Mouse (Mus musculus): ENCODE measurements around the gene Pgs1. TPM values are rescaled to one million over a fixed set of nuclear protein-coding genes. Genes with fewer than 3 reads are reported as not detected.

The Pgs1 gene
- total RNA-seq, 2 experiments from 2014 or later: 82.8 to 86.3 TPM

DNA sequence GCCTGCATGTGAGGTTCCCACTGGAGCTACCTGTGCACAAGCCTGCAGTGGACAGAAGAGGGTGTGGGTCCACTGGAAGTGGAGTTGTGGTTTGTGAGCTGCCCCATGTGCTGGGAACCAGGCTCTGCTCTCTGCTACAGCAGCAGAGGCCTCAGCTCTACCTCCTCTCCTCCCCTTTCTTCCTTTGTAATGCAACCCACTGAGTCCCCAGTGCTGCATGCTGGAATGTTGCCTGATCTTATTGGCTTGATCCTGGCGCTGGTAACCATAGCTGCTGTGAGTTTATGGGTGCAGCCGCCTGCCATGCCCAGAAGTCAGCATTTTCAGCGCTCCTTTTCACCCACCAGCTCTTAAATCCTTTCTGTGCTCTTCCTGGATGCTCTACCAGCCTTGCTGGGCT lies 10.0 kb downstream of the Pgs1 start:
- DNase-seq (ENCODE audit: low spot score in 2 of 2): no peak

DNA sequence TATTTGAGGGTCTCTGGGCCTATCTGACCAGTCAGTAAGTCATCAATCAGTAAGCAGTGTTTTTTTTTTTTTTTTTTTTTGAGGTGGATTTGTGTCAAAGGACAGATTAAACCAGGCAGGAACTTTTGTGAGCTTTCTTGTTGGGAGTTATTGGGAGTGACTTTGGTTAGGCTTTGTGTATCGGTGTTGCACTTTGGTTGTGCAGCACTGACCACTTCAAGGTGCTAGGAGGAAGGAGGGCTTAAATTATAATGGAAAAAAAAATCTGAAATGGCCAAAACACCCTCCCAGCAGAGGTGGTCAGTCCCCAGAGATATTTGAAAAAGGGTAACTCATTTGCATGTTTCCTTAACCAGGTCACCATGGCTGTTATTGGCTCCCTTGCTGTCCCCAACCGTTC lies 11.0 kb downstream of the Pgs1 start:
- intact Hi-C loops (cut with DNase I): no loop called here
- DNase-seq (ENCODE audit: low spot score in 2 of 2): no peak

More for the DNA sequence above, 10.0 kb downstream of the Pgs1 start:
- intact Hi-C loops (cut with DNase I): no loop called here

DNA sequence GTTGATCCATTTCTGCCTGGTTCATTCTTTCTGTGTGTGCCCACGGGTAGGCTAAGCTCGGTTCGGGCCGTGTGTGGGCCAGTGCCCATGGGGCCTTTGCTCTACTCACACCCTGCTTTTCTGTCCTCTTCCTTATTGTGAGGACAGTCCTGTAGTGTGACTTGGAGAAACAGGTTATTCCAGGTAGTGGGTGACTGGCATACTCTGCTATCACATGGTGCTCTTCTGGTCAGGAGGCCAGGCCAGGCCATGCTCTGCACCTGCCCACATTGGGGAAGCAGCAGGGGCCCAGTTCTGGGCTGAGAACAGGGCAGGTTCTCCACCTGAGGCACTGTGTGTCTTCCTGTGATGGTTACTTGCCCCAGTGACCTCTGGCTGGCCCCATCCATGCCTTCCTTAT lies 12.3 kb downstream of the Pgs1 start:
- no peak for DNase-seq (ENCODE audit: low spot score in 2 of 2)
- intact Hi-C loops (cut with DNase I): no loop called here

DNA sequence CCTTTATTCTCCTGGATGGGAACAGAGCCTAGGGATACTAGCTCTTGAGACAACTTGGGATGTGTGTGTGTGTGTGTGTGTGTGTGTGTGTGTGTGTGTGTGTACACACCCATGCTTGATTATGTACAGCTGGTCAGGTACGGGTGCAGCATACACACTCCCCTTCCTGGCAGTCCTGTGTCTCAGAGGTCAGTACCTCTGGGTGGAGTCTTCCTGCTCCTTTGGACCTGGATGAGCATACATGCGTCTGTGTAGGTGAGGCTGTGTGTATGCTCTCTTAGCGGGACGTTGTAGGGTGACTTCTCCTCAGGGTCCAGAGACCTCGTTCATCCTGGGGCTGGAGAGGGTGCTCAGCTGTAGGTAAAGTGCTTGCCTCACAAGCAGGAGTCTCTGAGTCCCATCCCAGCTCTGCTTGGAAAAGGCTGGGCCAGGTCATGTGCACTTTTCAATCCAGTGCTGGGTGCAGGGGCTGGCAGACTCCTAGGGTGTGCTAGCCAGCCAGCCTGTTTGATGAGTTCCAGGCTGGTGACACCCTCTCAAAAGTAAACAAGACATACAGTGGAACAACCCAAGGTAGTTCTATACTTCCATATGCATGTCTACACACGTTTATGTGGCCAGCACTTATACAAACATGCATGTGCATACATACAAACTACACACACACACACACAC lies 13.3 kb downstream of the Pgs1 start:
- intact Hi-C loops (cut with DNase I): no loop called here
- no peak for DNase-seq (ENCODE audit: low spot score in 2 of 2)

DNA sequence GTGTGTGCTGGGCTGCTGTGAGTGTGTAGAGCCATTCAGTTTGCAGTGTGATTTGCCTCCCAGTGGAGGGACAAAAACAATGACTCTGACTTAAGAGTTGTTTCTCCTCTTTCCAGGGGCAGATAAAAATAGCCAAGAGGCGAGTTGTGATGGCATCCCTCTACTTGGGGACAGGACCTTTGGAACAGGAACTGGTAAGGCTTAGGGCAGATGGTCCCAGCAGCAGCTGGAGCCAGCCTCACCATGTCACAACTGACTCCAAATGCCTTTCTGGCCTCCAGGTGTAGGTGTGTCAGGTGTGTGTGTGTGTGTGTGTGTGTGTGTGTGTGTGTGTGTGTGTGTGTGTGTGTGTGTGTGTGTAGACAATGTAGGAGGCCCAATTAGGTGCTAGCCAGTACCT lies 14.0 kb downstream of the Pgs1 start:
- intact Hi-C loops (cut with DNase I): no loop called here
- no peak for DNase-seq (ENCODE audit: low spot score in 2 of 2)

DNA sequence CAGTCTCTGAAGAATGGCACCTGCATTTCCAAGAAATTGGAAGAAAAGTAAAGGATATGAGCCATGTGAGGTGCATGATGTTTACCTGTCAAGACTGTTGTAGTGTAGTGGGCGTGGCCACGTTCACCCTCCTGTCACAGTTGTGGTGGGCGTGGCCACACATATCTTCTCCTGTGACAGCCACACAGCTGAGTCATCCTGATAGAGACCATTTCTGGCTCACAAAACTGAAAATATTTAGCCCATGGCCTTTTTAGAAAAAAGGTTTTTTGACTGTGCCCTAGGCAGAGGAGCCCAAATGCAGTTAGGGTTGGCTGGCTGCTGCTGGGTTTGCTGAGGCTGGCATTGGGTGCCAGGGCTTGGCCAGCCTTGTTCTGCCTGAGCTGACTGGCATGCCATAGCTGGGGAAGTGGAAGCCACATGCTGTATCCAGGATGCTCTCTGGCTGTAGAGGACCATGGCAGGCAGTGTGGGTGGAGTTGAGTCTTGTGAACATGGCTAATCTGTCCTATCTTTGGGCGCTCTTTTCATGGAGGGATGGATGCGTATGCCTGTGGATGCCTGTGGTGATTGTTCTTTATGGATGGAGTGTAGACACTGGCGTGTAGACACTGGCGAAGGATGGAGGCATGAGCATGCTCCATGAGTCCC lies 14.6 kb downstream of the Pgs1 start:
- intact Hi-C loops (cut with DNase I): no loop called here
- no peak for DNase-seq (ENCODE audit: low spot score in 2 of 2)

DNA sequence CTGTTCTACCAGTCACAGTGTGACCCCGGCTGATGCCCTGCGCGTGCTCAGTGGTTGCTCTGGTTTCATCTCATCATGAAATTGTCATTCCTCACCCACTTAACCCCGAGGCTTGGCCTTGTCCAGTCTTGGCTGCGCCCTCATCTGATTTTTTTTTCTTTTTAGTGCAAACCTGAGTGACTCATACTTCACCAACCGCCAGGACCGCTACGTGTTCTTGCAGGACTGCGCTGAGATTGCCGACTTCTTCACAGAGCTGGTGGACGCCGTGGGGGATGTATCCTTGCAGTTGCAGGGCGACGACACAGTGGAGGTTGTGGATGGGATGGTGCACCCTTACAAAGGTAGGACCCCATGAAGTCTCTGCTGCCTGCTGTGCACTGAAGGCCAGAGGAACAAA lies 17.1 kb downstream of the Pgs1 start:
- intact Hi-C loops (cut with DNase I): no loop called here
- DNase-seq (ENCODE audit: low spot score in 2 of 2): no peak

DNA sequence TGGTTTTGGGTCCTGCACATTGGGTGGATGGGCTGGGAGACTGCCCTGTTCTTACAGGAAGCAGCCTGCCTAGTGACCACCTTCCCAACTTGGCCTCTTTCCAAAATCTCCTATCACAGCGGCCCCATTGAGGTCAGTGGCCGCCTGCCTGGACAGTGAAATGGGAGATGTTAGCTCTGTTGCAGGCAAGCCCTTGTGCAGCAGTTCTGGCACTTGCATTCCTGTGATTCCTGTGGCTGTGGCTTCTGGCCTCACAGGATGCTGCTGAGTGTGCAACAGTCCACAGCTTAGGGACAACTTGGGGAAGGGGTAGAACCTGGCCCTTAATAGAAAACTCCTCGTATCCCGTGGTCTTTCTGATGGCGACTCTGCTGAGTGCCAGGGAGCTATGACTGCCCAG lies 17.6 kb downstream of the Pgs1 start:
- intact Hi-C loops (cut with DNase I): no loop called here
- DNase-seq (ENCODE audit: low spot score in 2 of 2): no peak

DNA sequence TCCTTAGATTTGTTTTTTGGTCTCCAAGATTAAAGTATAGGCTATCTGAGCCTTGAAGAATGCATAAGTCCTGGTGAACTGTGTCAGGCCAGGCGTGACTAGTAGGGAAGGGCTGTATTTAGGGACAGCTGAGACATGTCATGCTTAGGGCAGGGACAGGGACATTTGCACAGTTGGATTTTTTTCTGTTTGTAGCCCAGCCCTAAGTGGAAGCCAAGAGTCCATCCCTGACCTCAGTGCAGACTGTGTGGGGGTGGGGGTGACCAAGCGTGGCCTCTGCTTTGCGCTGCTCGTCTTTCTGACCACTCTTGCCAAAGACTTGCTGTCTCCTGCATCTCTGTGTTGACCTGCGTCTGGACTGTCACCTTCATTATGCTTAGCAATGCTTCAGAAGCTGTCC lies 18.1 kb downstream of the Pgs1 start:
- intact Hi-C loops (cut with DNase I): no loop called here
- no peak for DNase-seq (ENCODE audit: low spot score in 2 of 2)

DNA sequence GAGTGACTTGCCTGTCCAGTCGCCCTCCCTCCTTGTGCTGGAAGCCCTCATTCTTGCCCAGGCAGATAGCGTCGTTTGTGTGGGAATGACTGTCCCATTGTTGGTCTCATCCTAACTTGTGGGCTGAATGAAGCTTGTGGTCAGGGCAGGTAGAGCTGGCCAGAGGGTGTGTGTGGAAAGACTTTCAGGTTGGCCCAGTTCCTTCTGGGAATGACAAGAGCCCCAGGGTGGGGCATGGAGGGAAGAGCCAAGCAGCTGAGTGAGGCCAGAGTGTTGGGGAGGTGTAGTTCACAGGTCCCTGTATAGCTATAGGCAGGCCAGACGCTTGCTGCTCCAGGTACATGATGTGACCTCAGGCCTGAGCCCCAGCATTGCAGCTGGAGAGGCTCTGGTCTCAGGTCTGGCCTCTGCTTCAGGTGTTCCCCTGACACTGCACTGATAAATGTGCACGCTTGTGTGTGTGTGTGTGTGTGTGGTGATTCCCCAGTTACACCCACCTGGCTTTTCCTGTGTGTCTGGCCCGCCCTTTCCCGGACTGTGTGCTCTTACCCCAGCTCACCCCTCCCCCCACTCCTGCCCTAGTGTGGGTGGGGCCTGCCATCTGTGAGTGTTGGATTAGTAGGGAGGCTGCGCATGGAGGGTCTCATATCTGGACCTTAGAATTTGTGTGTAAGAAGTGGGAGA lies 21.5 kb downstream of the Pgs1 start:
- intact Hi-C loops (cut with DNase I): no loop called here
- DNase-seq (ENCODE audit: low spot score in 2 of 2): no peak

DNA sequence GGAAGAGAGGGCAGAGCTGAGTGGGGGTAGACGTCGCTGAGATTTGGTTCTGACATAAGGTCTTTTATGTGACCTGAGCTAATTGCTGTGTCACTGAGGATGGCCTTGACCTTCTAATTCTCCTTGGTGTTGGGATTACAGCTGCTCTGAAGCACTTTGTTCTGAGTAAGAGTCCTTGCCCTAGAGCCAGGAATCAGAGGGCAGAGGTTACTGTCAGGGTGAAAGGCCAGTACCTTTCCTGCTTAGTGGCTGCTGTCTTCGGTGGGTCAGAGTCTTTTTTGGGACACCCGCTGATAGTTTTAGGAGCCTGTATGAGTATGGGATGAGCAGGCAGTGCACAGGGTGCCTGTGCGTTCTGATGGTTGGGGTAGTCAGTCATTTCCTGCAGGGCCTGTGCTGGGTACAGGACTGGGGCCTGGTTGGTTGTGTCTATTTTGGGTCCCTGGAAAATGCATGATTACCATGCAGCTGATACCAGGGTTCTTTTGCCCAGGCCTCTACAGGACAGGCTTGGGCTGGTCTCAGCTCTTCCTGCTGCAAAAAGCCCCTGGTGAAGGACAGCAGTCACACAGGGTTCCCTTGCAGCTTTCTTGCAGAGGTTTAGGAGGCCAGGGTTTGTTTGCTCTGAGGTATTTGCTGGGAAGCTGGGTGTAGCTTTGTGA lies 22.2 kb downstream of the Pgs1 start:
- DNase-seq (ENCODE audit: low spot score in 2 of 2): no peak

DNA sequence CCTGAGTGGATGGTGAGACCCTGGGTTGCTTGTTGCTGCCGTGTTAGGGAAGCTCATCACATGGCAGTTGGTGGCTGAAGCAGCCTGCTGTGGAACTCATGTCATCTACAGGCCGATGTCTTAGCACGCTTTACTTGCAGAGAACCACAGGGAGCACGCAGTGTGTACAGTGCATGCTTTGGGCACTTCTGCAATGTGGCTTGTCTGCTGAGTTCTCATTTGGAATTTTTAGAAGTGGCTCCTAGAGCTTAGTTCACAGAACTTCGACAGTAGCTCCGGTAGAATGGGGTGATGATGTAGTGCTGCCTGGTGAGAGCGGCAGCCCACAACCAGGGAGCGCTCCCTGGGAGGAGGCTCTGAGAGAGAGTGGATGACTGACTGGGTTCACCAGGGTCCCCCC lies 22.8 kb downstream of the Pgs1 start:
- no peak for DNase-seq (ENCODE audit: low spot score in 2 of 2)
- intact Hi-C loops (cut with DNase I): no loop called here

More for the DNA sequence above, 22.2 kb downstream of the Pgs1 start:
- intact Hi-C loops (cut with DNase I): no loop called here

DNA sequence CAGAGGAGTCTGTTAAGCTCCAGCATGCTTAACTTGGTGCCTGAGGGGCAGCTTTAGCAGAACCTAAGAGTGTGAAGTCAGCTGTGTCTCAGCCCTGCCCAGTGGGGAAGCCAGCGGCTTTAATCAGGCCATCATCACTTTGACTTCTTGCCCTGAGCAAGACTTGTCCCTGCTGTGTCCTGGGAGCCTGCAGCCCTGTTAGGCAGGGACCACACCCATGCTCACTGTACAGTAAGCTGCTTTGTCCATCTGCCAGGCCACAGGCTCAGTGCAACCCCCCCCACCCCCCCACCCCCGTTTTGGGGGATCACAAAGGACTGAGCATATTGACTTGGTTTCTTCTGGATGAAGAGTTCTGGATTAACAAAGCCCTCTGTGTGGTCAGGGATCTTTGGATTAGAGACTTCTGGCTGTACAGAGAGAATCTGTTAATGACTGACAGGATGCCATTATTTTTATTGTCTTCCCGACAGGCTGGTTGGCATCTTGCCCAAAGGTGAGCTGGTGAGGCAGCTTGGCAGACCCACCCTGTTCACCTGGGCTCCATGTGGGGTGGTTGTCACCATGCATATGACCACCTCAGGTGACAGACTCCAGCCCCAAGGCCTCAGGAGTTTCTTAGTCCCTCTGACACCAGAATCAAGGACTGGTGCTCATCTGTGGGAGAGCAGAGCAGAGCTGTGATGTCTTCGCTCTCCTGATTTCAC lies 23.9 kb downstream of the Pgs1 start:
- intact Hi-C loops (cut with DNase I): no loop called here
- DNase-seq (ENCODE audit: low spot score in 2 of 2): no peak

DNA sequence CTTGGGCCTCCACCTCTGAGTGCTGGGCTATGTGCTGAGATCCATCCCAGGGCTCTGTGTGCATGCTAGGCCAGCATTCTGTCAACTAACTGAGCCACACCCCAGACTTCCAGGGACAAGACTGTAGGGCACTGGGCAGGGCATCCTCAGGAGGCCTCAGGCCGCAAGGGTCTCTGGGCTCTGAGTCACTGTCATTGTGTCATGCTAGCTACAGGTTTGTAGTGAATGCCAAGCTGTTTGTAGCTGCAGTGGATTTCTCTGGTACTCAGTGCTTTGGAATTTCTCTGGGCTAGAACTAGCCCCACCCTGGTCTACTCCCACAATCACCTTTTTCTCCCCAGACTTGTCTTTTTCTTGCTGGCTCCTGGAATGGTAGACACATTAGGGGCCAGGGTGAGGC lies 26.5 kb downstream of the Pgs1 start:
- no peak for DNase-seq (ENCODE audit: low spot score in 2 of 2)
- intact Hi-C loops (cut with DNase I): no loop called here

DNA sequence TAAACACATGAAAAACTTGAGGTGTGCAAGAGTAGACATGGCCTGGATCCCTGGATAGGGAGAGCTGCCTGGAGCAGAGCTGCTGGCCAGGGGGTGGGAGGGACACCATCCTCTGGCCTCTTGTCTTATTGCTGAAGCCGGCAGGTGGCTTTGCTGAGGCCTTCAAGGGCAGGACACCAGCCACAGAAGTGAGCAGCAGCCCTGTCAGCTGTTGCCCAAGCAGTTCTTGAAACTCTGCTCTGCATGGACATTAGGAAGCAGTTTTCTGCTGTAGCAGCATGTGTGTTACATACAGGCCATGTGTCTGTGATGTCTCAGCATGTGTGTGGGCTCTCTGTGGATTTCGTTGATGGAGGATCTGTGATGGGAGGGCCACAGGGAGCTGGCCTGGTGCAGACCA lies 27.2 kb downstream of the Pgs1 start:
- DNase-seq (ENCODE audit: low spot score in 2 of 2): no peak
- intact Hi-C loops (cut with DNase I): no loop called here

DNA sequence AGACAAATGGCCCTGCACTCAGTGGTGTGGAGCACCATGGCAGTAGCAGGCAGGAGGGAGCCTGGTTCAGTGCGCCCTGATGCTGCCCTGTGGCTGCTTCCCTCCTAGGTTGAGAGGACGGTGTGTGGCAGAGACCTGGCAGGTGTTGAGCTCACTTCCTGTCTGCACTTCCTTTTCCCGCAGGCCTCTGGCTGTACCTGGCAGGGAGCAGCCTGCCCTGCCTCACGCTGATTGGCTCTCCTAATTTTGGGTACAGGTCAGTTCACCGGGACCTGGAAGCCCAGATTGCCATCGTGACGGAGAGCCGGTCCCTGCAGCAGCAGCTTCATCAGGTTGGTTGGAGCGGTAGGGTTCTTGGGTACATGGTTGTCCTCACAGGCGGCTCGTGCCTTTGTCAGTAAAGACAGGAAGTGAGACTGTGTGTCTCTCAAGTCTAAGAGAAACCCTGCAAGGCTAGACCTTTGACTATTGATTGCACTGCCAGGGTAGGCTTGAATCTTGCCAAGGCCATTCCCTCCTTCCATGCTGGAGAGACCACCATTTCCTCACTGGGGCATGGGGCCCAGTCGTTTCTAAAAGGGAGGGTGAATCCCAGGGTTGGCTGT lies 28.4 kb downstream of the Pgs1 start:
- intact Hi-C loops (cut with DNase I): no loop called here
- no peak for DNase-seq (ENCODE audit: low spot score in 2 of 2)

DNA sequence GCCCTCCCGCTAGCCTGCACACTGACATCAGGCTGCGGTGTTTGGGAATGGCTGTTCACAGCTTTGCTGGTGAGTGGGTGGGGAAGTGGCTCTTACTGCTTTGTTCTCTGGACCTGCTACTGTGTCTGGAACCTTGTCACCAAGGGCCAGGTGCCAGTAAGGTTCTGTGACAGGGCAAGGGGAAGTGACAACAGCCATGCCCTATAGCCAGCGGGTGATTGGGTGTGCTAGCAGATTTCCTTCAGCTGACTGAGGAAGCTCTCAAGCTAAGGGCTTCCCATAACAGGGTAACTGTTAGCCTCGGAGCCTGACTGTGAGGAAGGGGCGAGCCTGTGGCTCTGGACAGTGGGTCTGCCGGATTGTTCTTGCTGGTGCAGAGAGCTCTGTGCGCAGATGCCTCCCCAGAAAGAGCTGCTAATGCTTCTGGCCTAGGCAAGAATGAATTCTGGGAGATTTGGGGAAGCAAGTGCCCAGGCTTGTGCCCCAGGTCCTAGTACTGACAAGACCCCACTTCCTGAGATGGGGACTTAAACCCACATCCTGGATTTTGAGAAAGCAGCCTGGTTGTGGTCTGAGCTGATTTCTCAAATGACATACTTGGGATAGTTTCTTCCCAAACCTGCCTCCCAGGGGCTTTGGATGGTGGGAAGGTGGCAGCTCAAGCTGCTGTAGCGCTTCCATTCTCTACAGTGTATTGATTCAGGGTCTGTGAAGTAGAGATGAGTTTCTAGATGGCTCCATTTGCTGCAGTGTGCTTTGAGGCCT lies 29.5 kb downstream of the Pgs1 start:
- DNase-seq (ENCODE audit: low spot score in 2 of 2): no peak
- intact Hi-C loops (cut with DNase I): no loop called here

DNA sequence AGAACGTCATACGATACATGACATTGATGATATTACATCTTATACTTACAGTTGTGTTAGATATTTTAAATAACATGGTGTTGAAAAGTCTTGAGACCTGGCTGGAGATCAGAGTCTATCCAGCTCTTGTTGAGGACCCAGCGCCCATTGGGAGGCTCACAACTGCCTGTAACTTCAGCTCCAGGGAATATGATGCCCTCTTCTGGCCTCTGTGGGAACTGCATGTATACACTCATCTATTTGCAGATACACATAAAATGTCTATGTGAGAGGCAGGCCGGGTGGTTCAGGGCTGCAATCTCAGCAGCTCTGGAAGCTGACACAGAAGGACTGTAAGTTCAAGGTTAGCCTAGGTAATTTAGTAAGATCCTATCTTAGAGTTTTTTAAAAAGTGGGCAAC lies 32.2 kb downstream of the Pgs1 start:
- intact Hi-C loops (cut with DNase I): no loop called here
- DNase-seq (ENCODE audit: low spot score in 2 of 2): no peak

DNA sequence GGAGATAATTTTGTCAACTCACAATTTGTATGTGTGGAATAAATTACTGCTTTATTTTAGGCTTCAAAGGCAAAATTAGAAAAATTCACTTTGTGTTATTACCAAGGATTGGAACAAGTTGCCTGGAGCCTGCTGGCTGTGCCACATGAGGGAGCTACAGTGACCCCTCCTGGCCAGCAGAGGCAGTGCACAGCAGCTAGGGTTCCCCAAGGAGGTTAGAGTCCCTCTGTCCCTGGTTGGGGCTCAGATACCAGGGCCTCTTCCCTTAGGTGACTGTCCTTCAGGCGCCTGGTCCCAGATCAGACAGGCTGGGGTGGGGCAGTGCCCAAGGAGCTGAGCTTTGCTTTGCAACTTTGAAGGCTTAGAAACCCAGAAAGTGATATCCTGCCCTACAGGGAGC lies 35.7 kb downstream of the Pgs1 start:
- intact Hi-C loops (cut with DNase I): loop anchor here (1.0 to 5.0 kb wide), 3 partner anchors 52 to 150 kb away; partner anchors contain the start of genes Socs3 and Tha1
- peak; percentile 62 to 69 for DNase-seq (ENCODE audit: low spot score in 2 of 2)

Measured in left cerebral cortex, postnatal 36 days (tissue).